Mouse (Mus musculus) olfactory bulb, adult 2 months (tissue): ENCODE results near the gene Gm10337.

Experiments
- CTCF ChIP-seq: fragments of 200-500 bp; IDR thresholded peaks from 2 replicates; pipeline ENCODE4 v1.5.1; 2012; ENCODE audit warnings: low read depth, mild to moderate bottlenecking, low read length, moderate library complexity; ENCODE audit not compliant: insufficient read depth
- POLR2A ChIP-seq: fragments of 200-500 bp; IDR thresholded peaks from 2 replicates; pipeline ENCODE4 v1.6.1; 2012; ENCODE audit warnings: mild to moderate bottlenecking, low read depth, low read length, moderate library complexity; ENCODE audit not compliant: insufficient read depth

DNA sequence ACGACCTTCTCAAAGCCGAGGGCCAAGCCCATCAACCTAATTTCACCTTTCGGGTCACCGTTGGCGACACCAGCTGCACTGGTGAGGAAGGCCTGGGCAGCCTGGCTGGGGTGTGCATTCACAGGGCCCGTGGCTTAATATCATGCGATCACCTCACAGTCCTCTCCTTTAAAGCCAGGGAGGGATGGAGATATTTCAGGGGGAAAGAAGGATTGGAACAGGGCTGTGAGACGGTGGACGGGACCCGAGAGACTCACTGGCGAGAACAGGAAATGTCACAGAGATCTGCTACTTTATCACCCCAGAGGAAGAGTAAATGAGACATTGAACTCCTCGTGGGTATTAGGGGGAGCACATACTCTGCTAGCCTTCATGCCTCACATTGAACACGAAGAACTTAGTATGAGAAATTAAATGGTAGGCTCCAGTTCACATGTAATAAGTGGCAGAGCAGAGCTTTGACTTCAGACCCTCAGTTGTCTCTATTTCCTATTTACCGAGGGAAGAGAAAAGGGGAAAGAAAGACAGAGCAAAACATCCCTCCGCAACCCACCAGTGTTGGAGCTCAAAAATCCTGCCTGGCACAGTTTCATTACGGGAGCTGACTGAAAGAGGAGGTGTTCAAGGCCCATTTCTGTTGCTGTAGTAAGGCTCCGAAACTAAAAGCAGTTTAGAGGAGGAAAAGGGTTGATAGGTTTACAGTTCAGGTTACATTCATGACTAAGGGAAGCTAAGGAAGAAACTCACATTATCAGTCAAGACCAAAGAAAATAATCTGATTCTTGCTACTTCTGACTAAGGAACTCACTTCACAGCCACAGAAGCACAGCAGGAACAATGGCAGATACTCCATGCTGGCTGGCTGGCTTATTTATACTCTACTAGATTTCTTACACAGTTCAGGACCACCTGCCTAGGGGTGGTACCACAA, 16.0 kb downstream of the Gm10337 start:
- TF ChIP-seq POLR2A (no peak), CTCF (no peak)
